Mouse (Mus musculus): ENCODE data around the gene Tmem106c. TPM values are rescaled to one million over a fixed set of nuclear protein-coding genes. Genes with fewer than 3 reads are reported as not detected.
A peak's percentile ranks its signal among the peaks of the same experiment; 100 is the strongest.

The Tmem106c gene
- polyA plus RNA-seq, 1 experiment: 11.5 TPM

- no peak overlapping the region for H3K4me2 ChIP-seq (ENCODE audit: low read depth)
- no peaks in the 10 kb centered on the region for H3K27me3 ChIP-seq (ENCODE audit: control insufficient read depth, insufficient read depth, insufficient read length)
- no peak overlapping the region for H3ac ChIP-seq (ENCODE audit: control insufficient read depth, insufficient read length)
- no peaks in the 10 kb centered on the region for H3K36me3 ChIP-seq (ENCODE audit: control insufficient read depth, insufficient read depth)
- H3K79me2 ChIP-seq (ENCODE audit: control insufficient read depth, insufficient read depth): no peaks in the 10 kb centered on the region
- H3K4me3 ChIP-seq: no peak overlapping the region
- TF ChIP-seq TCF3 (IDR thresholded peaks at IDR 0.05; ENCODE audit: insufficient read length, low read depth) (no peak), E2F4 (IDR thresholded peaks at IDR 0.05; ENCODE audit: insufficient read depth) (no peak), REST (IDR thresholded peaks at IDR 0.05; ENCODE audit: insufficient read depth, insufficient read length) (no peak), MAX (IDR thresholded peaks at IDR 0.05; ENCODE audit: low read depth) (no peak), TCF12 (IDR thresholded peaks at IDR 0.05; ENCODE audit: insufficient read depth, poor library complexity, severe bottlenecking) (no peak), MYOD1 (IDR thresholded peaks at IDR 0.05; ENCODE audit: control insufficient read depth in 1 of 3, insufficient read length in 2 of 3, low read depth in 2 of 3) (no peak), POLR2AphosphoS2 (IDR thresholded peaks at IDR 0.05; ENCODE audit: insufficient read length, low read depth) (no peak), POLR2A (IDR thresholded peaks at IDR 0.05; ENCODE audit: insufficient read length, low read depth) (no peak), CEBPB (IDR thresholded peaks at IDR 0.05; ENCODE audit: insufficient read depth, poor library complexity, severe bottlenecking) (no peak), MYOG (IDR thresholded peaks at IDR 0.05; ENCODE audit: control insufficient read depth in 1 of 3, insufficient read depth in 1 of 3, insufficient read length in 2 of 3, low read depth in 2 of 3) (no peak)
Measured at GRCm38 (mm10) chr15:97920306-97920705, 43.7 kb upstream of the Tmem106c start.

GRCm38 (mm10) chr15:97921796-97922195, 42.2 kb upstream of the Tmem106c start:
- Histone ChIP-seq H3K4me3 (no peak overlapping the region), H3K4me2 (ENCODE audit: low read depth) (no peak overlapping the region), H3K79me2 (ENCODE audit: control insufficient read depth, insufficient read depth) (no peaks in the 10 kb centered on the region), H3K27me3 (ENCODE audit: control insufficient read depth, insufficient read depth, insufficient read length) (no peaks in the 10 kb centered on the region), H3K36me3 (ENCODE audit: control insufficient read depth, insufficient read depth) (no peaks in the 10 kb centered on the region), H3ac (ENCODE audit: control insufficient read depth, insufficient read length) (no peak overlapping the region)
- no peak for TF ChIP-seq TCF12 (IDR thresholded peaks at IDR 0.05; ENCODE audit: insufficient read depth, poor library complexity, severe bottlenecking)
- no peak for TF ChIP-seq SRF (IDR thresholded peaks at IDR 0.05; ENCODE audit: control insufficient read depth, insufficient read length, low read depth)
- no peak for TF ChIP-seq POLR2AphosphoS2 (IDR thresholded peaks at IDR 0.05; ENCODE audit: insufficient read length, low read depth)
- TF ChIP-seq TCF3 (IDR thresholded peaks at IDR 0.05; ENCODE audit: insufficient read length, low read depth): no peak
- TF ChIP-seq MAX (IDR thresholded peaks at IDR 0.05; ENCODE audit: low read depth): no peak
- TF ChIP-seq E2F4 (IDR thresholded peaks at IDR 0.05; ENCODE audit: insufficient read depth): no peak
- TF ChIP-seq REST (IDR thresholded peaks at IDR 0.05; ENCODE audit: insufficient read depth, insufficient read length): no peak
- TF ChIP-seq MYOG (IDR thresholded peaks at IDR 0.05; ENCODE audit: control insufficient read depth in 1 of 3, insufficient read depth in 1 of 3, insufficient read length in 2 of 3, low read depth in 2 of 3): no peak
- TF ChIP-seq CEBPB (IDR thresholded peaks at IDR 0.05; ENCODE audit: insufficient read depth, poor library complexity, severe bottlenecking): no peak
- no peak for TF ChIP-seq USF1 (IDR thresholded peaks at IDR 0.05; ENCODE audit: low read depth)

GRCm38 (mm10) chr15:97922421-97922820, 41.6 kb upstream of the Tmem106c start:
- Histone ChIP-seq H3K79me2 (ENCODE audit: control insufficient read depth, insufficient read depth) (no peaks in the 10 kb centered on the region), H3K27me3 (ENCODE audit: control insufficient read depth, insufficient read depth, insufficient read length) (no peaks in the 10 kb centered on the region), H3K36me3 (ENCODE audit: control insufficient read depth, insufficient read depth) (no peaks in the 10 kb centered on the region), H3ac (ENCODE audit: control insufficient read depth, insufficient read length) (no peak overlapping the region), H3K4me2 (ENCODE audit: low read depth) (peak overlapping the region; percentile 36), H3K4me3 (no peak overlapping the region)
- TF ChIP-seq MYOD1 (IDR thresholded peaks at IDR 0.05; ENCODE audit: control insufficient read depth in 1 of 3, insufficient read length in 2 of 3, low read depth in 2 of 3): peak in 2 of 3 experiments; percentile 27 to 43
- no peak for TF ChIP-seq MAX (IDR thresholded peaks at IDR 0.05; ENCODE audit: low read depth)
- no peak for TF ChIP-seq REST (IDR thresholded peaks at IDR 0.05; ENCODE audit: insufficient read depth, insufficient read length)
- no peak for TF ChIP-seq SRF (IDR thresholded peaks at IDR 0.05; ENCODE audit: control insufficient read depth, insufficient read length, low read depth)

- Histone ChIP-seq H3K4me3 (no peak overlapping the region), H3K36me3 (ENCODE audit: control insufficient read depth, insufficient read depth) (no peaks in the 10 kb centered on the region), H3K27me3 (ENCODE audit: control insufficient read depth, insufficient read depth, insufficient read length) (peaks cover 5% of the 10 kb centered on the region), H3K79me2 (ENCODE audit: control insufficient read depth, insufficient read depth) (no peaks in the 10 kb centered on the region), H3ac (ENCODE audit: control insufficient read depth, insufficient read length) (no peak overlapping the region), H3K4me2 (ENCODE audit: low read depth) (no peak overlapping the region)
- TF ChIP-seq CEBPB (IDR thresholded peaks at IDR 0.05; ENCODE audit: insufficient read depth, poor library complexity, severe bottlenecking): no peak
- TF ChIP-seq TCF12 (IDR thresholded peaks at IDR 0.05; ENCODE audit: insufficient read depth, poor library complexity, severe bottlenecking): no peak
- TF ChIP-seq POLR2AphosphoS2 (IDR thresholded peaks at IDR 0.05; ENCODE audit: insufficient read length, low read depth): no peak
- TF ChIP-seq TCF3 (IDR thresholded peaks at IDR 0.05; ENCODE audit: insufficient read length, low read depth): no peak
- TF ChIP-seq REST (IDR thresholded peaks at IDR 0.05; ENCODE audit: insufficient read depth, insufficient read length): no peak
- no peak for TF ChIP-seq MYOG (IDR thresholded peaks at IDR 0.05; ENCODE audit: control insufficient read depth in 1 of 3, insufficient read depth in 1 of 3, insufficient read length in 2 of 3, low read depth in 2 of 3)
- TF ChIP-seq POLR2A (IDR thresholded peaks at IDR 0.05; ENCODE audit: insufficient read length, low read depth): no peak
- TF ChIP-seq USF1 (IDR thresholded peaks at IDR 0.05; ENCODE audit: low read depth): no peak
- TF ChIP-seq SRF (IDR thresholded peaks at IDR 0.05; ENCODE audit: control insufficient read depth, insufficient read length, low read depth): no peak
- TF ChIP-seq MAX (IDR thresholded peaks at IDR 0.05; ENCODE audit: low read depth): no peak
- TF ChIP-seq E2F4 (IDR thresholded peaks at IDR 0.05; ENCODE audit: insufficient read depth): no peak
- no peak for TF ChIP-seq MYOD1 (IDR thresholded peaks at IDR 0.05; ENCODE audit: control insufficient read depth in 1 of 3, insufficient read length in 2 of 3, low read depth in 2 of 3)
Measured at GRCm38 (mm10) chr15:97927018-97927417, 37.0 kb upstream of the Tmem106c start.

- TF ChIP-seq E2F4 (IDR thresholded peaks at IDR 0.05; ENCODE audit: insufficient read depth) (no peak), POLR2AphosphoS2 (IDR thresholded peaks at IDR 0.05; ENCODE audit: insufficient read length, low read depth) (no peak), MYOG (IDR thresholded peaks at IDR 0.05; ENCODE audit: control insufficient read depth in 1 of 3, insufficient read depth in 1 of 3, insufficient read length in 2 of 3, low read depth in 2 of 3) (no peak), POLR2A (IDR thresholded peaks at IDR 0.05; ENCODE audit: insufficient read length, low read depth) (no peak), REST (IDR thresholded peaks at IDR 0.05; ENCODE audit: insufficient read depth, insufficient read length) (no peak), USF1 (IDR thresholded peaks at IDR 0.05; ENCODE audit: low read depth) (no peak), MAX (IDR thresholded peaks at IDR 0.05; ENCODE audit: low read depth) (no peak), SRF (IDR thresholded peaks at IDR 0.05; ENCODE audit: control insufficient read depth, insufficient read length, low read depth) (no peak), TCF12 (IDR thresholded peaks at IDR 0.05; ENCODE audit: insufficient read depth, poor library complexity, severe bottlenecking) (no peak), MYOD1 (IDR thresholded peaks at IDR 0.05; ENCODE audit: control insufficient read depth in 1 of 3, insufficient read length in 2 of 3, low read depth in 2 of 3) (no peak), TCF3 (IDR thresholded peaks at IDR 0.05; ENCODE audit: insufficient read length, low read depth) (no peak), CEBPB (IDR thresholded peaks at IDR 0.05; ENCODE audit: insufficient read depth, poor library complexity, severe bottlenecking) (no peak)
- no peak overlapping the region for H3ac ChIP-seq (ENCODE audit: control insufficient read depth, insufficient read length)
- H3K36me3 ChIP-seq (ENCODE audit: control insufficient read depth, insufficient read depth): no peaks in the 10 kb centered on the region
- no peak overlapping the region for H3K4me2 ChIP-seq (ENCODE audit: low read depth)
- no peak overlapping the region for H3K4me3 ChIP-seq
- H3K79me2 ChIP-seq (ENCODE audit: control insufficient read depth, insufficient read depth): no peaks in the 10 kb centered on the region
- peaks cover 5% of the 10 kb centered on the region for H3K27me3 ChIP-seq (ENCODE audit: control insufficient read depth, insufficient read depth, insufficient read length)
Measured at GRCm38 (mm10) chr15:97927821-97928220, 36.2 kb upstream of the Tmem106c start.
